Mouse (Mus musculus) thymus, postnatal 14 days (tissue): ENCODE measurements at regions not wholly inside any gene's neighbourhood (a gene's known extent, or its start where the extent isn't known, plus 50 kb on each side); places are given as distances from the start of the nearest gene placed in this dataset.

Experiments used
- DNase-seq: peaks from one replicate; pipeline ENCODE4 v3.0.0; 2021

DNA sequence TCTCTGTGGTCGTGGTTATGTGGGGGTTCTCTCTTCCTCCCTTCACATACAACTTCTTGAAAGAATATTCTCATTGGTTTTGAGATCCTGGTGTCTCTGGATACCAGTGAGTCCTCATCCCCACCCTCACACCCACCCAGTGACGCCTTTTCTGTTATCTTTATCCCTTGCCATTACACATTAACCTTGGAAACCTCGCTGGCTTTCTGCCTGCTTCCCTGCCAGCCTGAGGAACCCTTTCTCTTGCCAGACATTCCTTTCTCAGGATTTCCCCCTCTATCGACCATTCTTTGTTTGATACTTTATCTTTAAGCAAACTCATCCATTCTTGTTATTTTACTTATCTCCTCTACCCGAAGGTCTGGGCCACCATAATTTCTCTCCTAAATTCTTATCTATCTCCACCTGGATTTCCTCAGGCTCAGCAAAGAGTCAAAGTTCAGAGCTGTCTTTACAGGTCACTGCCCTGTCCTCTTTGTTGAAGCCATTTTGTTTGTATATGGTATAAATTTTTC, 182.5 kb upstream of the Nr2f2 start:
- DNase-seq = no peak

DNA sequence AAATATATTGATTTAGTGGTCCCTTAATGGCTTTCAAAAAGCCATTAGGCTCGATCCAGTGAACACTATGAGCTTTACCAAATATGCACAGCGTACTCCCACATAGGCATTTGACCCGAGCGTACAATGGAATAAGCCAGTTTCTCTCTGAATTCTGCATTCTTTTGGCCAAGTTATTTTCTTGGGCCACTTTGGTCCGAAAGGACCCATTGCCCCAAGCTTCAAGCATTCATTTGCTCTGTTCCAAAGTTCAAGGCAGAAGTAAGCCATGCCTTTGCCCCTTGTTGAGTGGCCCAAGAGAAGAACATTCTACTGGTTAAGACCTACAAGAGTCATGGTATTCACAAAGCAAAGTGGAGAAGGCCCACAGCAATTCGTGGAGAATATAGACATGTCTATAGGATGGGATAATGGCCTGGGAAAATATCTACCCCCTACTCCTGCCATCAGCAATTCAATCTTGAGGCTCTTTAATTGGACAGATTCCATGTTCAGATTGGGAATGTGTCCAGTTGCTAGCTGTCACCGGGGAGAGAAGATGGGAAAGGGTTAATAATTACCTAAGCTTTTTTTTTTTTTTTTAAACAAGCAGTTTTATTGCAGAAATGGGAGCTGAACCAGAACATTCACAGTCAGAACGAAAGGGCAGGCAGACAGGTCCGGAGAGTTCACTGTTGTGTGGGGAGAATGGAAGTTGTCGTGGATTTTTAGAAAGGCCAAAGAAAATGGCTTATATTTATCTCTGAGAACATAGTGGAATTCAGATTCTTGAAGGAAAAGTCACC, 175.5 kb upstream of the Nr2f2 start:
- DNase-seq = no peak

DNA sequence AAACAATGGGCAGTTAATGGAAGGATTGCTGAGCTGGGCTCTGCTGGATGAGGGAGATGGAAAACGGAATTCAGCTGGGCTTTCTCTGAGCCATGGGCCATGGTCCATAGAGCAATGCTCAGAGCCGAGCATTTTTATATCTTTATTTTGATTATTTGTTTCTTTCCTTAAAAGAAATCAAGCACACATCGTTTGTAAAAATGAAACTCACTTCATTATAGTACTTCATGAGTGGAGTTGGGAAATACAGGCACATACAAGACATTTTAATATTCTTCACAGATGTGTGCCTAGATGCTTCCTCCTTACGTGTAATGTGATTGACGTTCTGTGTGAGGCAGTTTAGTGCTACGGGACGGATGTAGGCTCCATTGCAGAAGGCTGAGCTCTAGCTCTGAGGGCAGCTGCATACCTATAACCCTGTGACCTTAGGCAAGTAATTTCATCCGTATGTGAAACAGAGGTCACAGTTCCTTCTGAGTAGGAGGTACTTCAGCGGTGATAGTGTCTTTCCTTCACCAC, 172.6 kb upstream of the Nr2f2 start:
- no peak for DNase-seq

- DNase-seq = no peak
Observed at GRCm38 (mm10) chr7:70536046-70536445, 169.5 kb upstream of the Nr2f2 start.

GRCm38 (mm10) chr7:70533552-70533951, 167.0 kb upstream of the Nr2f2 start:
- no peak for DNase-seq

DNA sequence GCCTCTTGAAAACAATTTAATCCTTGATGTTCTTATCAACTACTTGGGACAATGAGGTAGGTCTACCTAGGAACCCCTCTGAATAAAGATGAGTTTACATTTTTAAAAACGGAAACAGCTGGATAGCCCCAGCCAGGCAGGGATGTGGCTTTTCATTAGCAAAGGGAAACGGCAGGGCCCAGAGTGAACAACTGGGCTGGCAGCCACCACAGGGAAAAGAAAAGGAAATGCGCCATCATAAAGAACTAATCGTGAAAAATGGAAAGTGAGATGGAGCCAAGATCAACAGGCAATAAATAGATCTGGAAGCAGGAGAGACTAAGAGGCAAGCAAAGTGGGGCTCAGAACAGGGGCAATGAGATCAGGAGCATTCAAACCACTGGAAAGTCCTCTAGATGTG, 161.4 kb upstream of the Nr2f2 start:
- no peak for DNase-seq

GRCm38 (mm10) chr7:70525372-70525771, 158.8 kb upstream of the Nr2f2 start:
- no peak for DNase-seq

DNA sequence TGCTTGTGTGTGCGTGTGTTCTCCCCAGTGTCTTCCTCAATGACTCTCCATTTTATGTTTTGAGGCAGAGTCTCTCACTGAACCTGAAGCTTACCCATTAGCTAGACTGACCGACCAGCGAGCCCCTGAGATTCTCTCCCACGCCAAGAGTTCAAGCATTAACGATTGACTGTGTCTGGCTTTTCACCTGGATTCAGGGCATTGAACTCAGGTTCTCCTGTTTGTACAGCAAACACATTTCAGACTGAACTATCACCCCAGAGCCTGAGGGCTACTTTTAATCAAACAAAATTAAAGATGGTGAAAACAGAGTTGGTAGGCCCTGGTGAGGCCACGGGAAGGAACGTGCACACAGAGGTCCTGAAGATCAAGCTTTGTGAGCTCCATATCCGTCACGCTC, 158.2 kb upstream of the Nr2f2 start:
- no peak for DNase-seq

- no peak for DNase-seq
Observed at GRCm38 (mm10) chr7:70524251-70524650, 157.7 kb upstream of the Nr2f2 start.

DNA sequence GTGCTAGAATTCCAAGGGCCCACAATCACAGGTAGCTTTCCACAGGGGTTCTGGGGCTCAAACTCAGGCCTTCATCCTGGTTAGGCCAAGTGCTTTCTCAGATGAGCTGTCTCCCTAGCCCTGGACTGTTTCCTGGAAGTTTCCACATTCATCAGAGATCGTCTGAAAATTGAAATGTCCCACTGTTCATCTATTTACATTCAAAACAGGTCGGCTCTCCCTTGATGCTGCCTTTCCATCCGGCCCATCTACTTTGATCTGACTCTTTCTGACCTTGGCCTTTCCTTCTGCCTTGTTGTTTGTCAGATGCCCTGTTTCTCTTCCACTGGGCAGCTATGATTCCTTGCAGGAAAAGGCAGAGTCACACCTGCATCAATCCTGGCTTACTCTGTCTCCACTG, 150.2 kb upstream of the Nr2f2 start:
- no peak for DNase-seq

GRCm38 (mm10) chr7:70515341-70515851, 148.9 kb upstream of the Nr2f2 start:
- DNase-seq = no peak

DNA sequence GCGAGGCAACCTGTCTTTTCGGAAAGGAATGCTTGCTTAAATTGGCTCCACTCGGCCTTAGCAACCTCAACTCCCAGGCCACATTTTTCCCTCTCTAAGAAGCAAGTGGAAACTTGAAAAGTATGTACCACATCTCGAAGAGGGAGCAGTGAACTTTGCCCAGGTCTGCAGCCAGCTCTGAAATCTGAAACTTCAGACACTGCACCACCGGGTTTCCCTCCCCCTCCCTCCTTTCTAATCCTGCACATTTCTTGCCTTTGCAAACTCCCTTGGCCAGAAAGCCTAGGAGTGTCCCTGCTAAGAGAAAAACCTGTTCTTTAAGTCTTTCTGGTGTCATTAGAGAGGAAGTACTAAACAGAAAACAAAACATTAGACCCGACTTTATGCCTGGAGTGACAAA, 148.1 kb upstream of the Nr2f2 start:
- DNase-seq = no peak

DNA sequence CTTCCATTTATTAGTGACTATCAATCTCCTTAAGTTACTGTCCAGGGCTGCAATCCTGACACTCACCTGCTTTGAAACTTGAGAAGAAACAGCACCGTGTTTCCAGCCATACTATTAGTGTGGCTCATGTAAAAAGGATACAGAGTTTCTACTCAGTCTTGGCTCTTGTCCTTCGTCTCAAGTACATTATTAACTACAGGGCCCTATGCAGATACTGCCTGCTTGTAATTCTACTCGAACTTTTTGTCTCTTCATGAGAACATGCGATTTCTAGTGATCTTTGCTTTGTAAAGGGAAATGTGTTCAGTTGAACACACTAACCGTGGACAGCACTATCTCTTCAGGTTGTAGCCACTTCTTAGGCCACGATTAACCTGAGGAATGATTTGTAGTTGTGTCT, 145.8 kb upstream of the Nr2f2 start:
- DNase-seq = no peak

- no peak for DNase-seq
Observed at GRCm38 (mm10) chr7:70505671-70506181, 139.2 kb upstream of the Nr2f2 start.

- DNase-seq = no peak
Observed at GRCm38 (mm10) chr7:70501821-70502220, 135.3 kb upstream of the Nr2f2 start.

DNA sequence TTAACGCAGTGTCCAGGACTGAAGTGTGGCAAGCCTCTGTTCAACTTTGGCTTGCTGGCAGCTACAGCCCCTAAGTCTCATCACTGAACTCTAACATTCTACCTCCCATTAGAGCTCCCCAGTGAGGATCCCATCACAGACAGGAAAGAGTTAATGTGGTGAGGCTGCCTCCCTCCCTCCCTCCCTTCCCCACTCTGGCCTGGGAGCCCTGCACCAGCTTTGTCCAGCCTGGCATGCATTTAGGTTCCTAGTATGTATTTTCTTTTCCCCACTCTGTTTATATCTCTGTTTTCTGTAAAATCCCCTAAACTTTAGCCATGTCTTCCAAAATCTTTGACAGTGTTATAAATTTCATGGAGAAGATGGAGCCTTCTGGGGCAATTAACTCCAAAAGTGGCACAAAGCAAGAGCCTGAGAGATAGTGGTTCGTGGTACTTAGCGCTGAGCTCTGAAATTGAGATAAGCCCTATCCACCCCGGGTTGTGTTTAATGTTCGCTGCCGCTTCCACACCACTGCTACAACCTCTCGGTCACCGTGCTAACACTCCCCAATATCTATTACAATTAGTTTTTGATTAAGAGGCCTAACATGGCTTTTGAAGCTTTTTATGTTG, 130.1 kb upstream of the Nr2f2 start:
- DNase-seq = no peak

DNA sequence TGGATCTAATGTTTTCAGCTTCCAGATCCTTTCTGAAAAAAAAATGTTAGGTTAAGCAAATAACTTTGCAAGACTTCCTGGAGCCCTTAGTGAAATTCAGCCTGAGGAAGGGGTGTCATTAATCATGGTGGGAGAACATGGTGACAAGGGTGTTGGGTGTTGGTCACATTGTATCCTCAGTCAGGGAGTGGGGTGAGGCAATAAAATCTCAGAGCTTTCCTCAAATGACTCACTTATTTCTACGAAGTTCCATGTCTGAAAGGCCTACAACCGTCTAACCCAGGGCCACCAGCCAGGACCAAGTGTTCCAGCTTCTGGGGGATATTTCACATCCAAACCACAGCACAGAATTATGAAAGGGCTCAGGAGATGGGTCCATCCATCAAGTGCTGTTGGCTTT, 117.7 kb upstream of the Nr2f2 start:
- DNase-seq = no peak

DNA sequence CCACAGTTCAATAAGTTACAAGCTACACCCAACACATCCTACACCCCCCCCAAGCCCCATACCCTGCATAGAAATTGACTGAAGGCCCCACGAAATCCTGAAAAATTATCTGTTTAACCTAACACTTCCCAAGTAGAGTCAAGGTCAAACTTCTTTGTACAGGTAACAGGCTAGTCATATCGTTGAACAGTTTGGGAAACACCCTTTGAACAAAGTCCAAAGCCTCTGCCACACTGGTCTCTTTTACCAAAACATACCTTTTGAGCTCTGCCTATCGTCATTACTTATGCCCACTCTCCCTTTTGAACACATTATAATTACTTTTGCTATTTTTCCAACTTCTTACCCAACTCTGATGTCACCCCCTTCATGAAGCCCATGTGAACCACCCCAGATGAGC, 117.0 kb upstream of the Nr2f2 start:
- no peak for DNase-seq

DNA sequence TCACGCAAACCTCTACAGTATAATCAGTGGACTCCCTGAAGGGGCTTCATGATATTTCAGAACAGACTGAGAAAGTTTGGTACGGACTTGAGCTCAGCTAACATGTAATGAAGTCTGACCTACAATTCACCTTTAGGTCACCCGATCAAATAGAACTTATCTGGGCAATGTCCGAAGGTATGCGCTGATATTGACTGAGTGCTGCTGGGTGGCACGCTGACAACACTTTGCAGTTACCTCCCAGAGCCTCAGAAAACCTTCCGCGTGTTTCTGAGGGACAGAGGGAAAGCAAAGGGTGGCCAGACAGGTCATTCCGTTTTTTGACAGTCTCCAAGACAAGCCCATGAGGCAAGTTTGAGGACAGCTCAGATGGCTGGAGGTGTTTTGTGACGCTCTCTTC, 115.3 kb upstream of the Nr2f2 start:
- DNase-seq = no peak

DNA sequence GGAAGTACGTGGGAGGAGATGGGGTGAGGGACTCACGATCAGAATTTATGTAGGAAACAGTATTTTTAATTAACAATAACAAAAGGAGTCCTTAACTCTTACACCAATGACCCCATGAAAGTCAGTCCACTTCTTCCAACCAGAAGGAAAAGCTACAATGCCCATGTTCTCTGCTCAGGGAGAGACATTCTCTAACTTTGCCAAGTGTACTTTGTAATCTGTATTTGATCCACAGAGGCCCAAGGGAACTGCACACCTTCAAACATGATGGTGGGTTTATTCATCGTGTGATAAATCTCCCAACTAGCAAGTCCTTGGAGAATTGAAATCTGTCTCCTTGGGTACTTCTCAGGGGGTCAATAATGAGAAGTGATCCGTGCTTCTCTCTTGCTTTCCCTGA, 106.3 kb upstream of the Nr2f2 start:
- DNase-seq = no peak

DNA sequence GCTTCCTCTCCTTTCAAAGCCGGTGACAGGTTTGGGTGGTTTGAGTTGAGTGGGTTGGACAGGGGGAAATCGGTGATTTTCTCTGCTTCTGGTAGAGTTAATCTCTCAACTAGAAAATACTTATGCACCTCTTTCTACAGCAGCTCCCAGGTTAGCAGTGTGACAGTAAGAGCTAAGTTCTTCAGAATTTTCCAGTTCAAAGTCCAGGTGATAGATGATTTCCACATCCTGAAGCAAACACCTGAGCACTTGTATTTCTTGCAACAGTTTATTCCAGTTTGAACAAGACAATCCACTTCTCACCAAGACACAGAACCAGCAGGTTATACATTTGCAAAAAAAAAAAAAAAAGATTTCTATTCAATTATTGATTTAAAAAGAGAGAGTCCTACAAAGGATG, 104.0 kb upstream of the Nr2f2 start:
- DNase-seq = no peak

DNA sequence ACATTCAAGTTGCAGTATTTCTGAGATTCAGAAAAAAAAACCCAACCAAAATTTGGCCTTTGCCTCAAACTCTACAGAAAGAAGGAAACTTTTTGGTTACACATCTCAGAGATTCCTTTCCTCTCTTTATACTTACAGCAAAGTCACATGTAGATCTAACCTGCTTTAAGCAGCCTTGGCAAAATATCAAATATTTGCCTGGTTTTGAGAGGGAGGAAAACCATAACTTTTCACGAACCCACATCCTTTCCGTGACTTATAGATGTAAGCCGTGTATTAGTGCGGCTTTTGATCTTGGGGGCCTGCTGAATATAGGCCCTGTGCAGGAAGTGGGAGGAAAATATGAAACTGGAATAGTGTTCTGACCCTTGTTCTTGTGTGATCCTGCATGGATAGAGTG, 95.6 kb upstream of the Nr2f2 start:
- no peak for DNase-seq

DNA sequence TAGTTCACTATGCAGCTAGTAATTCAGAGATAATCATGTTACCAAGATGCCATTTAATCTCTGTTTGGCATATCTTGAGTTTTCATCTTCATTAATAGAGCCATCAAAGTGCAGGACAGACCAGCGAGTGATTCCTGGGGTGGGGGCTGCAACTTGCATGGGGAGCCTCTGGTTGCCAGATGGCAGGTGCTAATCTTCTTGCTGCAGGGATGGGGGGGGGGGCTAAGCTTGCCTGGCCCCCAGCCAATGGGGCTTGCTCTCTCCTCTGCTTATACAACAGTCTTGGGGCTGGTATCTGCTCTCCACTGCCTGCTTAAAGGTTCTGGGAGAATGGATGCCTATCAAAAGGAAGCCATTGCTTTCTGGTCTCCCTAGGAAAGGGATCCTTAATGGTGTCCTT, 88.0 kb upstream of the Nr2f2 start:
- DNase-seq = no peak

DNA sequence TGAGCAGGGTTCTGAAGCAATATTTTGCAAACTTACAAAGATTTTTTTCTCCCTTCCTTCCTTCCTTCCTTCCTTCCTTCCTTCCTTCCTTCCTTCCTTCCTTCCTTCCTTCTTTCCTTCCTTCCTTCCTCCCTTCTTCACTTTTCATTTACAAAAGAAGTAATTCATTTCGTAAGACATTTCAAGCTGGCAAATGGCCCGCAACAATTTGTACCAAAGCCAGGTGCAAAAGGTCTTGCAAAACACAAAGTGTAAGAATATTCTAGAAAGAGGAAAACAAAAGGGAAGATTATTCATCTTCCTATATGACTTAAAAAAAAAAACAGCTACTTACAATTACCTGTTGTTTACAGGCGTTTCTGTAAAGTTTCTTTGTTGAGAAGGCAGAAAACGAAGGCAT, 86.3 kb upstream of the Nr2f2 start:
- DNase-seq = no peak
